Mouse (Mus musculus) bone marrow, adult 2 months (tissue): ENCODE measurements around the gene Ddt.

Source experiments
- CTCF ChIP-seq: fragments of 200-500 bp; IDR thresholded peaks from 2 replicates; pipeline ENCODE4 v1.5.1; 2011; ENCODE audit warnings: low read length, control low read depth; ENCODE audit not compliant: control insufficient read depth, insufficient read depth
- POLR2A ChIP-seq: fragments of 200-500 bp; IDR thresholded peaks from 2 replicates; pipeline ENCODE4 v1.6.1; 2011; ENCODE audit warnings: low read depth, mild to moderate bottlenecking, control low read depth, low read length, borderline replicate concordance; ENCODE audit not compliant: control insufficient read depth

GRCm38 (mm10) chr10:75777885-75778284, 4.7 kb upstream of the Ddt start:
- no peak for TF ChIP-seq CTCF
- TF ChIP-seq POLR2A: no peak
